Mouse (Mus musculus) neural tube, embryonic 12.5 days (tissue): ENCODE data around the gene C1d. TPM values are rescaled to one million over a fixed set of nuclear protein-coding genes. Genes with fewer than 3 reads are reported as not detected.
"Not testable (repeated sequence)": the region's sequence is repeated elsewhere in the genome, so short reads cannot be mapped to it uniquely, and the experiment has no call there.

Source experiments
- ATAC-seq: fragments of 200-750 bp; cut with Nextera tagmentation; 2 replicates; pipeline ENCODE4 v1.8.0; 2017; ENCODE audit warnings: low read depth, mild to moderate bottlenecking, moderate TSS enrichment, moderate library complexity; ENCODE audit not compliant: low FRiP score
- H3K27ac ChIP-seq: fragments of 300-500 bp; sonication (generic); 2 replicates; pipeline ENCODE4 v1.5.1; 2016
- H3K27me3 ChIP-seq: fragments of 300-500 bp; sonication (generic); replicated peaks from 2 replicates; pipeline ENCODE4 v1.6.1; 2016; ENCODE audit warnings: mild to moderate bottlenecking
- H3K36me3 ChIP-seq: fragments of 300-500 bp; sonication (generic); 2 replicates; pipeline ENCODE4 v1.6.1; 2016; ENCODE audit warnings: mild to moderate bottlenecking
- H3K4me1 ChIP-seq: fragments of 300-500 bp; sonication (generic); 2 replicates; pipeline ENCODE4 v1.6.1; 2016
- H3K4me2 ChIP-seq: fragments of 300-500 bp; sonication (generic); replicated peaks from 2 replicates; pipeline ENCODE4 v1.6.1; 2016; ENCODE audit warnings: mild to moderate bottlenecking
- H3K4me3 ChIP-seq: fragments of 300-500 bp; sonication (generic); 2 replicates; pipeline ENCODE4 v1.5.1; 2016
- H3K9ac ChIP-seq: fragments of 300-500 bp; sonication (generic); 2 replicates; pipeline ENCODE4 v1.6.1; 2016; ENCODE audit warnings: mild to moderate bottlenecking
- H3K9me3 ChIP-seq: fragments of 300-500 bp; sonication (generic); 2 replicates; pipeline ENCODE4 v1.6.1; 2016; ENCODE audit warnings: mild to moderate bottlenecking
- WGBS: fragments of 180-500 bp; shearing (Covaris S2); methylation state at CpG from one replicate; pipeline ENCODE4 v1.1.7; 2016; 5-methylcytosine and 5-hydroxymethylcytosine counted together
- polyA plus RNA-seq: library from polyadenylated mRNA; unstranded; fragments of >200 nt; fragmentation: Nextera tagmentation; extraction: Ambion mirVana; gene quantifications from 2 replicates; pipeline ENCODE4 v1.2.1, GENCODE M21; 2016

Gene C1d
- 109 and 118 TPM in 2 replicates for polyA plus RNA-seq

DNA sequence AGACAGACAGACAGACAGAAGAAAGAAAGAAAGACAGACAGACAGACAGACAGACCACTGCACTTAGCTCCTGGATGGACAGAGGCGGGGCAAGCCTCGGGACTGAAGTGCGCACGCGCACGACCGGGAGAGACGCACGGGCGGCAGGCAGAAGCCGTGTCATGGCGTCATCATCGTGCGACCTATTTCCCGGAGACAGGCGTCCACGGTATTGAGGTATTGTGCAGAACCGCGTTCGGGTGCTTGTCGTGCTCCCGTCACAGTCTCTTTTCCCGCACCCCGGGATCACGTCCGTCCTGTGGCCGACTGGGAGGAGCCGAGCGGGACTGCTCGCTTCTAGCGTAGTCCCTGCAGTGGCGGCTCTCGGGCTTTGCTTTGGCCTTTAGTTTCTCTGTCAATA lies at the start of gene C1d:
TSS of gene C1d (plus strand) at position 137 of the 400 bp plus-strand sequence.
- no peaks in the 10 kb centered on the region for H3K36me3 ChIP-seq
- peak within 1 kb of the TSS; percentile 74 for H3K4me3 ChIP-seq
- 0% methylated on average over 33 of the region's 33 CpGs for WGBS
- H3K9me3 ChIP-seq, result no peaks in the 10 kb centered on the region
- H3K9ac ChIP-seq, result peak within 1 kb of the TSS; percentile 72
- H3K27ac ChIP-seq, result peak within 1 kb of the TSS; percentile 58
- H3K27me3 ChIP-seq, result no peaks in the 10 kb centered on the region
- peak; percentile 90 for ATAC-seq
- H3K4me2 ChIP-seq, result peak within 1 kb of the TSS; percentile 72
- H3K4me1 ChIP-seq, result peaks cover 10% of the 10 kb centered on the region

DNA sequence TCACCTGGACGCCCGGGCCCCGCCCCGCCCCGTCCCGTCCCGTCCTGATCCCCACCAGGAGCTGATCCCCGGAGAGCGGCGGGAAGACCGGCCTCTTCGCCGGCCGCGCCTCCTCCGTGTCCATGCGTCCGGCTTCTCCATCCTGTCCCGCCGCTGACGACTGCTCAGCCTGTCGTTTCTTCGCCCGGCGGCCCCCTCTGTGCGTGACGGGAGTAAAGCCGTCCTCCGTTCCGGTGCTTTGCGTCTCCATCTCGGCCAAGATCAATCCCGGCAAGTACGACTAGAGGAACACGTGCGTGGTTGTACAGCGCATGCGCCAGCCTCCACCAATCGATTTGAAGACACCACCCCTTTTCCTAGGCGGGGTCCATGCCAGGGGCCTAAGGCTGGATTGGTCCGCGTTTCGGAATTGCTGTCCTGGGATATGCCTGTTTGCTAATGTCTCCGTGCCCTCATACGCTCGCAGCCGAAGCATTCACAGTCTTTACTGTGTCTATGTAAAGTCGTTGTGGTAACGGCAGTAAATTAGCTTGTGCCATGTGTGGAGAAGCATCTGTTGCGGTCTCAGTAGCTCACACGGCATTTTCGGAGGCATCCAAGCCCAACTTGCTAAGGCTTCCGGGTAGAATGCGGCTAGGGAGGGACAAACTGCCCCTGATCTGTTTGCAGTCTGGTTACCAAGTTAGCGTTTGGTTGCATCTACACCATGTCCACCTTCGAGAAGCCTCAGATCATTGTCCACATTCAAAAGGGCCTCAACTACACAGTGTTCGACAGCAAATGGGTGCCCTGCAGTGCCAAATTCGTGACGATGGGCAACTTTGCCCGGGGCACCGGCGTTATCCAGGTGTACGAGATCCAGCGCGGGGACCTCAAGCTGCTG lies 45.9 kb upstream of the C1d start, which contains the start of gene Pno1:
TSS of gene Pno1 (minus strand) at position 311 of the 883 bp plus-strand sequence.
- under 1% methylated on average over 65 of the region's 65 CpGs for WGBS
- Histone ChIP-seq H3K4me3 (peak within 1 kb of the TSS; percentile 88), H3K9ac (peak within 1 kb of the TSS; percentile 79), H3K36me3 (peaks cover 15% of the 10 kb centered on the region), H3K9me3 (no peaks in the 10 kb centered on the region), H3K27ac (no peak within 1 kb of the TSS), H3K4me2 (peak within 1 kb of the TSS; percentile 58), H3K4me1 (peaks cover 11% of the 10 kb centered on the region), H3K27me3 (no peaks in the 10 kb centered on the region)
- ATAC-seq, result peak; percentile 99

DNA sequence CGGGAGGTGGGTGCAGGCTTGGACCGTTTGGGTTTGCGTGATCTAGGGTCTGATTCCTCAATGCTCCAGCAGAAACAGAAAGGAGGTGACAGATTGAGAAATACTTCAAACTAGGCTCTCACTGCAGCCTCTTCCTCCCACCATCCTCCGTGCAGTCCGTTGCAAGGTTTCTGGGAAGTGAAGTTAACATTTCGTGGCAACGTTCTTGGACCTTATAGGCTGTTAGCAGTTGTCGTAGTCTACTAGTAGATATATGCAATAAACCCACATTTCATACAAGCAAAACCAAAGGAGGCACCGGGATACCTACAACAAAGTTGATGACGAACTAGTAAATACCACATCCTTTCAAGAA lies 45.3 kb upstream of the C1d start:
- H3K36me3 ChIP-seq, result peaks cover 14% of the 10 kb centered on the region

DNA sequence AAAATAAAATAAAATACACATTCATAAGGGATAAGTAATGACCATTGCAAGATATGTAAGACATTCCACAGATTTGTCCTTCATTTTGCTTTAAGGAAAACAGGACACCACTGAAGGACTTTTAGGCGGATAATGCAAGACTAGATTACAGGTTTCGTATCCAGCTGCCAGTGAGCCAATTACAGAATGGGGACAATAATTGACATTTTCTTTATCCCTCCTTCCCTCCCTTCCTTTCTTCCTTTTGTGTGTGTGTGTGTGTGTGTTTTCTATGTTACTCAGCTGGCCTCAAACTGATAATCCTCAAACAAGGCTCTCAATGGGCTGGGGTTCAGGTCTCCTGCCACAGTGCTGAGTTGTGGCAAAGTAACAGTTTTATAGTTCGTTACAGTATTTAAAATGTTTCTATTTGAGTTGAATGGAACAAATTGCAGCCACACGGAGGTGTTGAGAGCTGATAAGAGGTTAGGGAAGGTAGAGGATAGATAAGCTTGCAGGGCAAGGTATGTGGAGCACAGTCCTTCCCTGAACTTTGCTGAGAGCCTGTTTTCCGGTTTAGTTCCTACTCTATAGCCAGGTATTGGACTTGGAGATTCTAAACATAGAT lies 44.4 kb upstream of the C1d start:
- ATAC-seq, result no peak
- peaks cover 14% of the 10 kb centered on the region for H3K36me3 ChIP-seq
- peak overlapping the region; percentile 58 for H3K4me2 ChIP-seq
- no peaks in the 10 kb centered on the region for H3K9me3 ChIP-seq
- peaks cover 11% of the 10 kb centered on the region for H3K4me1 ChIP-seq
- no peaks in the 10 kb centered on the region for H3K27me3 ChIP-seq
- no peak overlapping the region for H3K4me3 ChIP-seq
- no peak overlapping the region for H3K9ac ChIP-seq
- no peak overlapping the region for H3K27ac ChIP-seq
- WGBS, result 86% methylated on average over 5 of the region's 5 CpGs

More for the DNA sequence above, 45.3 kb upstream of the C1d start:
- Histone ChIP-seq H3K4me2 (peak overlapping the region; percentile 58), H3K9ac (peak overlapping the region; percentile 79), H3K27ac (no peak overlapping the region), H3K27me3 (no peaks in the 10 kb centered on the region), H3K4me1 (peaks cover 11% of the 10 kb centered on the region), H3K4me3 (peak overlapping the region; percentile 88), H3K9me3 (no peaks in the 10 kb centered on the region)
- 2% methylated on average over 10 of the region's 10 CpGs for WGBS
- ATAC-seq, result no peak

DNA sequence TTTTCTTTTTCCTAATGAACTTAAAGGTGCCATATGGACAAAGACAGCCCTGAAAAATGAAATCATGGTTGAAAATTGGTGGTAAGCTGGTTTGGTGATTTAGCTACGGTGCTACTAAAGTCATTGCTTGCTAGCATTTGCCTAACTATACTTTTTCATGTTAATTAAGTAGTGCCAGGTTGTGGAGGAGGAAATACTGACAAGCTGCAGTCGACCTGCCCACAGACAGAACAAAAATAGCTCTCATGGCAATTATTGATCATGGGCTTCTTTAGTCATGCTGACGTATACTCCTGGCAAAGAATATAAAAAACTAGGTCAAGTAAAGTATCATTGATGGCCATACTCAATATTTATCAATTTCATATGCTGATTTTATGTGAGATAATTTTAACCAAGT lies 41.9 kb upstream of the C1d start:
- Histone ChIP-seq H3K4me1 (peaks cover 11% of the 10 kb centered on the region), H3K4me2 (no peak overlapping the region), H3K36me3 (no peaks in the 10 kb centered on the region; the same call in 1 of the 2 replicates), H3K4me3 (no peak overlapping the region), H3K27me3 (no peaks in the 10 kb centered on the region), H3K9ac (no peak overlapping the region), H3K9me3 (no peaks in the 10 kb centered on the region), H3K27ac (no peak overlapping the region)
- ATAC-seq, result no peak
- WGBS, result 92% methylated on average over 3 of the region's 3 CpGs

DNA sequence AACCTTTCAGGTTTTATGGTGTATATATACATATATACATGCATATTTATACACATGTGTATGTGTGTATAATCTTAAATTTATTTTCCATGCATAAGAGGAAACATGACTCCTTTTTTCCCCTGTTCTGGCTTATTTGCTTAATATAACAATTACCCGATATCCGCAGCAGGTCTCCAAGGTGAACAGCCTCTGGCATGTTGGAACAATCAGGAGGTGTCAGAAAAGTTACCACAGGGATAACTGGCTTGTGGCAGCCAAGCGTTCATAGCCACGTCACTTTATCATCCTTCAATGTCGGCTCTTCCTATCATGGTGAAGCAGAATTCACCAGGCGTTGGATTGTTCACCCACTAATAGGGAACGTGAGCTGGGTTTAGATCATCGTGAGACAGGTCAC lies 36.3 kb upstream of the C1d start:
- ATAC-seq, result no peak
- Histone ChIP-seq H3K9me3 (no peaks in the 10 kb centered on the region), H3K4me3 (no peak overlapping the region), H3K36me3 (peaks cover 29% of the 10 kb centered on the region), H3K27me3 (no peaks in the 10 kb centered on the region), H3K4me2 (no peak overlapping the region), H3K27ac (no peak overlapping the region), H3K4me1 (no peaks in the 10 kb centered on the region), H3K9ac (no peak overlapping the region)
- WGBS, result 96% methylated on average over 8 of the region's 8 CpGs

DNA sequence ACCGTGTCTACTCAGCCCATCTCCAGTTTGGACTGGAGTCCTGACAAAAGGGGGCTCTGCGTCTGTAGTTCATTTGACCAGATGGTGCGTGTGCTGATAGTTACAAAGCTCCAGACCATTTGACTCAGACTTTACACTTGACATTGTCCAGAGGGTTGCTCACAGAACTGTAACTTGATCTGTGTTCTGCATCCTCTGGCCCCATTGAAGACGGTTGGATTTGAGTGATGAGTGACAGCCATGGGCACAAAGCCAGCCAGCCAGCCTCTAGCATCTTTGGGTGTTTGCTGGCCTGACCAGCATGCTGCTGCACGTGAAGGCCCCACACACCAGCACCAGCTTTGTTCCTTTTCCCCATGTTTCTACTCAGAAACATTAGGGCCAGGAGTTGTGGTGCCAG lies 24.6 kb upstream of the C1d start:
- H3K4me2 ChIP-seq, result no peak overlapping the region
- H3K27ac ChIP-seq, result no peak overlapping the region
- ATAC-seq, result no peak
- H3K27me3 ChIP-seq, result no peaks in the 10 kb centered on the region
- 90% methylated on average over 5 of the region's 5 CpGs for WGBS
- H3K9ac ChIP-seq, result no peak overlapping the region
- H3K36me3 ChIP-seq, result peaks cover 21% of the 10 kb centered on the region
- H3K4me3 ChIP-seq, result no peak overlapping the region
- H3K4me1 ChIP-seq, result no peaks in the 10 kb centered on the region
- no peaks in the 10 kb centered on the region for H3K9me3 ChIP-seq

DNA sequence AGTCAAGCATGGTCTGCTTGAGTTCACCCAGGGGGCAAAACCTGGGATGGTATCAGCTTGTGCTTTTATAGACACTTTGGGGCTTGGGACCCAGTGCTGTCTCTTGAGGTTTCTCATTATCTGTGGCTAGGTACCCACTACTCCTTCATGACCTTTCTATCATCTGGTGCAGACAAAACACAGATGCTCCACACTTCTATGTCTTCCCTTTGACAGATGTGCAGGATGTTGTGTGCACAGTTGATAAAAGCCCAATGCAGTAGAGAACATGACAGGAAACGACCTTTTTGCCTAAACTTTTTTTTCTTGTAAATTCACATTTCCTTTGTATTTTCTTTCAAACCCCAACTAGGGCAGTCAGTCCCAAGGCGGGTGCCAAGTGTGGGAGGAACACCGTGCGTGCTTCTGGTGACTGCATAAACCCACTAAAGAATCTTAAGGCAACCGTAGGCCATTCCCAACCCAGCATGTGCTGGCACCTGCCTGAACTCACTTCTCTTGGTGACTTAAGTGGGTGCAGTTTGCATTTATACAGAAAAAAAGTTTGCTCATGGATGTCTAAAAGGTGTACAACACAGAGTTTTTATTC lies 20.8 kb upstream of the C1d start:
- no peak overlapping the region for H3K9ac ChIP-seq
- no peak overlapping the region for H3K4me2 ChIP-seq
- H3K36me3 ChIP-seq, result peaks cover 14% of the 10 kb centered on the region
- no peak overlapping the region for H3K4me3 ChIP-seq
- H3K9me3 ChIP-seq, result no peaks in the 10 kb centered on the region
- no peak overlapping the region for H3K27ac ChIP-seq
- no peaks in the 10 kb centered on the region for H3K27me3 ChIP-seq
- 92% methylated on average over 5 of the region's 5 CpGs for WGBS
- ATAC-seq, result no peak
- no peaks in the 10 kb centered on the region for H3K4me1 ChIP-seq

DNA sequence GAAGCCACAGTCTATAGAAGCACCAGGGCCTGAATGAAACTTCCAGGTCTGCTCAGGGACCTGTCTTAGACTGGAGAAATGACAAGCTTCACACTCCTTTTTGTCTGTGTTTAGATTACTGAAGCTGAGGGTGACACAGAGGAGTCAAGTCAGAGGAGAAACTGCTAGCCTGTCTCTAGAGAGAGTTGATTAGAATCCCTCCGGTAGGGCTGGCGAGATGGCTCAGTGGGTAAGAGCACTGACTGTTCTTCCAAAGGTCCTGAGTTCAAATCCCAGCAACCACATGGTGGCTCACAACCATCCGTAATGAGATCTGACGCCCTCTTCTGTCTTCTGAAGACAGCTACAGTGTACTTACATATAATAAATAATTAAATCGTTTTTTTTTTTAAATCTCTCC lies 18.8 kb upstream of the C1d start:
- H3K36me3 ChIP-seq, H3K4me2 ChIP-seq, H3K9me3 ChIP-seq, ATAC-seq, H3K27ac ChIP-seq, H3K4me3 ChIP-seq, H3K4me1 ChIP-seq, H3K9ac ChIP-seq, H3K27me3 ChIP-seq: not testable (repeated sequence)
- 91% methylated on average over 5 of the region's 5 CpGs for WGBS

DNA sequence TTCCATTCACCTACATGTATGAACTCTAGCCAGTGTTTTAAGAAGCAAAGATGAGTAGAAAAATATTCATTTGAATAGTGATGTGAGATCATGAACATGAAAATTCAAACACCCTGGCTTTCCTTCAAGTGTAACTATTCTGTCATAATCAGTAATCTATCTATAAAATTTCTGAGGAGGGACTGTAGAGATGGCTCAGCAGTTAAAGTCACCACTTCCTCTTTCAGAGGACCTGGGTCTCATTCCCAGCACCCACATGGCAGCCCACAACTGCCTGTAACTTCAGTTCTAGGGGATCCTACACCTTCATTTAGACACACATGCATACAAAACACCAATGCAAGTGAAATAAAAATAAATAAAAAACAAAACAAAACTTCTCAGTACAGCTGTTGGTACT lies 8.7 kb upstream of the C1d start:
- H3K27ac ChIP-seq, result no peak overlapping the region
- H3K4me1 ChIP-seq, result no peaks in the 10 kb centered on the region
- no peak overlapping the region for H3K4me2 ChIP-seq
- H3K27me3 ChIP-seq, result no peaks in the 10 kb centered on the region
- H3K4me3 ChIP-seq, result no peak overlapping the region
- H3K36me3 ChIP-seq, result no peaks in the 10 kb centered on the region
- H3K9me3 ChIP-seq, result no peaks in the 10 kb centered on the region
- ATAC-seq, result no peak
- no peak overlapping the region for H3K9ac ChIP-seq

DNA sequence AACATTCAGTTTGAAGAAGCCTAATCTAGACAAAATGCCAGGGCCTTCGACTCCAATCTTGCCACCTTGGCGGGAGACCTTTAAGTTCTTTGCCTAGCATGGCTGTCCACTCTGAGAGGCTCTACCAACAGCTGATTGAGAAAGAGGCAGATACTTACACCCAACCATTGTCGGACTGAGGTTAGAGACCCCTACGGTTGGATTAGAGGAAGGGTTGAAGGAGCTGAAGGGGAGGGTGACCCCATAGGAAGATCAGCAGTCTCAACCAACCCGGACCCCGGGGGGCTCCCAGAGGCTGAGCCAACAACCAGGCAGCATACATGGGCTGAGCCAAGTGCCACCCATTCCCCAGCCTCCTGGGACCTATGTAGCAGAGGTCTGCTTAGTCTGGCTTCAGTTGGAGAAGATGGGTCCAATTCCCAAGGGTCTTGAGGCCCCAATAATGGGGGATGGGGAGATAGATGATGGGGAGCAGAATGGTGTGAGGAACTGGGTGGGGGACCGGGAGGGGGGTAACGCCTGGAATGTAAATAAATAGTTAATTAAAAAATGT lies 490 bp upstream of the C1d start:
- H3K9ac ChIP-seq, result peak overlapping the region; percentile 72
- H3K27ac ChIP-seq, result no peak overlapping the region
- H3K36me3 ChIP-seq, result no peaks in the 10 kb centered on the region
- peaks cover 10% of the 10 kb centered on the region for H3K4me1 ChIP-seq
- peak overlapping the region; percentile 74 for H3K4me3 ChIP-seq
- peak overlapping the region; percentile 72 for H3K4me2 ChIP-seq
- peak; percentile 76 for ATAC-seq
- H3K27me3 ChIP-seq, result no peaks in the 10 kb centered on the region
- H3K9me3 ChIP-seq, result no peaks in the 10 kb centered on the region
- 61% methylated on average over 8 of the region's 8 CpGs for WGBS

DNA sequence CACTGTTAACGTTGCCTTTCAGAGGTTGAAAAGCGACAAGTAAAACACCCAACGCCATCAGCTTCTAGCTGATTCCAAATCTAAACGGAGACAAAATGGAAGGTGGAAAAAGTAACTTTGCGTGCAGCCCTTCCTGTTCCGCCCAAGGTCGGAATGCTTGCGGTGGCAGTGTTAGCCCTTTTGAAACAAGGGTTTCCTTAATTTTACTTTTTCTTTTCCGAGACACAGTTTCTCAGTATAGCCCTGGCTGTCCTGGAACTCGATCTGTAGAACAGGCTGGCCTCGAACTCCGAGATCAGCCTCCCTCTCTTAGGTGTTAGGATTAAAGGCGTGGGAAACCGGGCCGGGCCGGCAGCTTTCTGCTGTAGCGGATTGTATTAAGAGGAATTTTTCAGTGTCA lies 482 bp downstream of the C1d start:
- ATAC-seq, result peak; percentile 35; the same call in 1 of the 2 replicates
- WGBS, result 1% methylated on average over 17 of the region's 17 CpGs

More for the DNA sequence above, 482 bp downstream of the C1d start:
- peak overlapping the region; percentile 74 for H3K4me3 ChIP-seq
- H3K4me2 ChIP-seq, result peak overlapping the region; percentile 72
- H3K9me3 ChIP-seq, result no peaks in the 10 kb centered on the region
- peaks cover 10% of the 10 kb centered on the region for H3K4me1 ChIP-seq
- H3K36me3 ChIP-seq, result no peaks in the 10 kb centered on the region
- no peaks in the 10 kb centered on the region for H3K27me3 ChIP-seq
- peak overlapping the region; percentile 58 for H3K27ac ChIP-seq
- peak overlapping the region; percentile 72 for H3K9ac ChIP-seq
